Mouse (Mus musculus) WW6 (cell line): ENCODE measurements around the gene Sdc3.

Experiments
- DNase-seq: peaks from one replicate; pipeline ENCODE4 v3.0.0-alpha.2; 2013; ENCODE audit warnings: low read depth, low spot score

Gene Sdc3

GRCm38 (mm10) chr4:130793180-130793501, 804 bp downstream of the Sdc3 start:
- no peak for DNase-seq

GRCm38 (mm10) chr4:130794771-130795170, 2.4 kb downstream of the Sdc3 start:
- no peak for DNase-seq

- DNase-seq: no peak
These were observed 3.6 kb downstream of the Sdc3 start for GRCm38 (mm10) chr4:130795970-130796369.

GRCm38 (mm10) chr4:130797201-130798051, 5.1 kb downstream of the Sdc3 start:
- no peak for DNase-seq

- no peak for DNase-seq
These were observed 6.1 kb downstream of the Sdc3 start for GRCm38 (mm10) chr4:130798416-130798815.

GRCm38 (mm10) chr4:130799118-130799517, 6.8 kb downstream of the Sdc3 start:
- DNase-seq: no peak

- no peak for DNase-seq
These were observed 7.2 kb downstream of the Sdc3 start for GRCm38 (mm10) chr4:130799582-130799981.

- no peak for DNase-seq
These were observed 7.8 kb downstream of the Sdc3 start for GRCm38 (mm10) chr4:130800147-130800546.

GRCm38 (mm10) chr4:130801198-130801597, 8.9 kb downstream of the Sdc3 start:
- DNase-seq: no peak

GRCm38 (mm10) chr4:130801624-130802329, 9.4 kb downstream of the Sdc3 start:
- DNase-seq: no peak

- no peak for DNase-seq
These were observed 11.3 kb downstream of the Sdc3 start for GRCm38 (mm10) chr4:130803591-130803990.

GRCm38 (mm10) chr4:130804292-130804691, 12.0 kb downstream of the Sdc3 start:
- no peak for DNase-seq

GRCm38 (mm10) chr4:130804771-130805361, 12.5 kb downstream of the Sdc3 start:
- no peak for DNase-seq

GRCm38 (mm10) chr4:130805746-130806145, 13.4 kb downstream of the Sdc3 start:
- no peak for DNase-seq

- no peak for DNase-seq
These were observed 14.4 kb downstream of the Sdc3 start for GRCm38 (mm10) chr4:130806746-130807145.

- no peak for DNase-seq
These were observed 17.4 kb downstream of the Sdc3 start for GRCm38 (mm10) chr4:130809784-130810183.

GRCm38 (mm10) chr4:130810845-130811244, 18.5 kb downstream of the Sdc3 start:
- no peak for DNase-seq

- no peak for DNase-seq
These were observed 19.0 kb downstream of the Sdc3 start for GRCm38 (mm10) chr4:130811385-130811784.

GRCm38 (mm10) chr4:130813958-130814357, 21.6 kb downstream of the Sdc3 start:
- DNase-seq: no peak

- DNase-seq: no peak
These were observed 22.5 kb downstream of the Sdc3 start for GRCm38 (mm10) chr4:130814742-130815330.

GRCm38 (mm10) chr4:130815860-130816259, 23.5 kb downstream of the Sdc3 start:
- no peak for DNase-seq

- DNase-seq: no peak
These were observed 27.5 kb downstream of the Sdc3 start for GRCm38 (mm10) chr4:130819806-130820205.
